Mouse (Mus musculus) ZHBTc4 (cell line): Measurements from ENCODE around the gene Csnk2a2.

Experiments used
- DNase-seq: peaks from one replicate; pipeline ENCODE4 v3.0.0-alpha.2; 2011; ENCODE audit warnings: low read depth, low spot score

Gene Csnk2a2

GRCm38 (mm10) chr8:95426781-95427281 is 63.0 kb downstream of the Csnk2a2 start:
- DNase-seq: no peak

- no peak for DNase-seq
Measured at GRCm38 (mm10) chr8:95424682-95425081, 65.2 kb downstream of the Csnk2a2 start.

GRCm38 (mm10) chr8:95422193-95422810 is 67.5 kb downstream of the Csnk2a2 start:
- DNase-seq: no peak

- DNase-seq: no peak
Measured at GRCm38 (mm10) chr8:95411309-95411972, 78.4 kb downstream of the Csnk2a2 start.

- DNase-seq: no peak
Measured at GRCm38 (mm10) chr8:95409518-95409917, 80.3 kb downstream of the Csnk2a2 start.

GRCm38 (mm10) chr8:95401091-95401490 is 88.7 kb downstream of the Csnk2a2 start:
- no peak for DNase-seq

GRCm38 (mm10) chr8:95399131-95399530 is 90.7 kb downstream of the Csnk2a2 start:
- DNase-seq: no peak

GRCm38 (mm10) chr8:95397201-95397600 is 92.6 kb downstream of the Csnk2a2 start:
- DNase-seq: no peak

- no peak for DNase-seq
Measured at GRCm38 (mm10) chr8:95396752-95397151, 93.1 kb downstream of the Csnk2a2 start.
